Mouse (Mus musculus): ENCODE results near the gene Irf2. TPM values are rescaled to one million over a fixed set of nuclear protein-coding genes. Genes with fewer than 3 reads are reported as not detected.

Irf2 gene
- polyA plus RNA-seq, 1 experiment from 2014 or later, result 13.6 TPM

DNA sequence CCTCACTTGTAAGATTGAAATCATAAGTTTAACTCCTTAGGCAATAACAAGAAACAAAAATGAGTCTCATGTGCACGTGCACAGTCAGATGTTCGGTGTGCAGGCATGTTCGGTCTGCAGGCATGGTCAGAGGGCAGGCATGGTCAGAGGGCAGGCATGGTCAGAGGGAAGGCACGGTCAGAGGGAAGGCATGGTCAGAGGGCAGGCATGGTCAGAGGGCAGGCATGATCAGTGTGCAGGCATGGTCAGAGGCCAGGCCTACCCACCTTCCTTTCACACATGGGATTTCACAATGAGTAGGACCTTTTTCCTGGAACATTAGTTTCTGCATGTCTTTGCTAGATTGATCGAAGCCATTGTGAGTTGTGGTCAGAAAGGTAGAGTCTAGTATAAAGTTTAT lies 65.2 kb downstream of the Irf2 start:
- H3K9ac ChIP-seq (replicated peaks), result no peak overlapping the region
- 87% methylated on average over 5 of the region's 5 CpGs for WGBS
- no peaks in the 10 kb centered on the region; the same call in 1 of the 2 replicates for H3K9me3 ChIP-seq
- H3K4me2 ChIP-seq, result no peak overlapping the region
- no peak overlapping the region for H3K4me3 ChIP-seq (replicated peaks)
- no peak for ATAC-seq (ENCODE audit: insufficient number of reproducible peaks, insufficient read depth, low FRiP score, low TSS enrichment, low read depth)
- no peak overlapping the region for H3K27ac ChIP-seq
- H3K27me3 ChIP-seq, result no peaks in the 10 kb centered on the region
- no peaks in the 10 kb centered on the region for H3K4me1 ChIP-seq (replicated peaks)
- H3K36me3 ChIP-seq, result peaks cover 36% of the 10 kb centered on the region

DNA sequence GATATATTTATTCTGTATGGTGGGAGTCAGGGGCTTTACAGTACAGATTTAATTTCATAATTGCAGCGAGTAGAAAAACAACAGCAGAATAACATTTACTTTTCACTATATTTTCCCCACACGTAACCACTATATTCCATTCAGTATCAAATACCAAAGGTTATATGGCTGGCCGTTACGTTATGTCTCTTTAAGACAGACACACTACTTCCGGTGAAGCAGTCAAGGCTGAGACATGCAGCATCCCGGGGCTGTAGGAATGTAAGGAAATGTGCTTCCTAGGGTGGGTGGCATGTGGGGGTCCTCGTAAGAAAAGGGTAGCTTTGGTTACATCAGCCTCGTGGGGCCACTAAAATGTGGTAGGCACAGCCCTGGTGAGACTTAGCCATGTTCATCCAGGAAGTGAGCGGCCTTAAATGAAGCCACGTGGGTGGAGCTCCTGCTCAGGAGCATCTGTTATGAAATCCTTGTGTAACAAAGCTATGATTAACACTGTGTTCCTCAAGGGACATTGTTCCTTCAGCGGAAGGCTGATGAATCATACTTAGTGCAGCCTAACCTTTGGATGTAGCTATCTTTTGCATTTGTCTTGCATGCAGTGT lies 71.6 kb downstream of the Irf2 start:
- H3K4me3 ChIP-seq (replicated peaks), result no peak overlapping the region
- peaks cover 57% of the 10 kb centered on the region for H3K36me3 ChIP-seq
- no peak overlapping the region for H3K27ac ChIP-seq
- no peaks in the 10 kb centered on the region for H3K27me3 ChIP-seq
- no peaks in the 10 kb centered on the region; the same call in 1 of the 2 replicates for H3K4me1 ChIP-seq (replicated peaks)
- H3K9ac ChIP-seq (replicated peaks), result no peak overlapping the region
- H3K4me2 ChIP-seq, result no peak overlapping the region
- no peaks in the 10 kb centered on the region; the same call in 1 of the 2 replicates for H3K9me3 ChIP-seq
- WGBS, result 83% methylated on average over 11 of the region's 11 CpGs
- no peak for ATAC-seq (ENCODE audit: insufficient number of reproducible peaks, insufficient read depth, low FRiP score, low TSS enrichment, low read depth)

DNA sequence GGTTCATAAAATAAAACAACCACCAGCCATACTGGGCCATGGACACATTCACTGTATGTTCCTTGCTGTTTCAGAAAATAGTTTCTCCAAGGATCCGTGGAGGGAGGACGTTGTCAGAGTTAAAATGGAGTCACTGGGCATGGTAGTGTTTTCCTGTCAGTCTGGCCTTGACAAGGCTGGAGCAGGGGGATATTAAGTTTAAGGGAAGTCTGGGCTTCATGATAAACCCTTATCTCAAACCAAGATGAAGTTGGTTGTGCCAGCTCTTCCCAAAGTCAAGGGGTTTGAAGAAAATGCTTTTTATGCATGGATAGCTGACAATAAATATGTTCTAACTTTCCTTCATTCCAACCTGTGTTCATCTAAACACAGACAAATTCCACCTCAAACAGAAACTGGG lies 72.4 kb downstream of the Irf2 start:
- H3K4me2 ChIP-seq, result no peak overlapping the region
- H3K4me3 ChIP-seq (replicated peaks), result no peak overlapping the region
- peaks cover 56% of the 10 kb centered on the region for H3K36me3 ChIP-seq
- H3K9me3 ChIP-seq, result no peaks in the 10 kb centered on the region
- no peak overlapping the region for H3K9ac ChIP-seq (replicated peaks)
- no peak for ATAC-seq (ENCODE audit: insufficient number of reproducible peaks, insufficient read depth, low FRiP score, low TSS enrichment, low read depth)
- H3K27ac ChIP-seq, result no peak overlapping the region
- H3K4me1 ChIP-seq (replicated peaks), result no peaks in the 10 kb centered on the region; the same call in 1 of the 2 replicates
- 85% methylated on average over 2 of the region's 2 CpGs for WGBS
- H3K27me3 ChIP-seq, result no peaks in the 10 kb centered on the region

DNA sequence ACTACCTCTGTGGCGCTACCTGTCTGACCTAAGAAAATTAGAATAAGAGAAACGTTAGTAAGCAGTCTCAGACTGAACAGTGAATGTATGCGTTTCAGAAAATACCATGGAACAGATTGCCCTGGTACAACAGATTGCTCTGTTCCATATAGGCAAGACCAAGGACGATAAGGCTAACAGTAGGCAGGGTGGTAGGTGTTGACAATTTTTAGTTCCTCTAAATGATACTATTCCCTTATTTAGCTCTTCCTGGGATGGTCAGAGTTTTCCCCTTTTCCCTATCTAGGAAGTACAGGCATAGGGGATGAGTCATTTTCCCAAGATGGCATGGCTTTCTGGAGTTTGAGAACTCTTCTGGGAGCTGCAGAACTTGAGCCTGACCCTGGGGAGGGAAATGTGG lies 73.4 kb downstream of the Irf2 start:
- no peak overlapping the region for H3K4me3 ChIP-seq (replicated peaks)
- no peak overlapping the region for H3K27ac ChIP-seq
- ATAC-seq (ENCODE audit: insufficient number of reproducible peaks, insufficient read depth, low FRiP score, low TSS enrichment, low read depth), result no peak
- WGBS, result 89% methylated on average over 4 of the region's 4 CpGs
- no peaks in the 10 kb centered on the region for H3K9me3 ChIP-seq
- H3K4me2 ChIP-seq, result no peak overlapping the region
- H3K27me3 ChIP-seq, result no peaks in the 10 kb centered on the region
- H3K9ac ChIP-seq (replicated peaks), result no peak overlapping the region
- peaks cover 55% of the 10 kb centered on the region for H3K36me3 ChIP-seq
- peaks cover 8% of the 10 kb centered on the region for H3K4me1 ChIP-seq (replicated peaks)

DNA sequence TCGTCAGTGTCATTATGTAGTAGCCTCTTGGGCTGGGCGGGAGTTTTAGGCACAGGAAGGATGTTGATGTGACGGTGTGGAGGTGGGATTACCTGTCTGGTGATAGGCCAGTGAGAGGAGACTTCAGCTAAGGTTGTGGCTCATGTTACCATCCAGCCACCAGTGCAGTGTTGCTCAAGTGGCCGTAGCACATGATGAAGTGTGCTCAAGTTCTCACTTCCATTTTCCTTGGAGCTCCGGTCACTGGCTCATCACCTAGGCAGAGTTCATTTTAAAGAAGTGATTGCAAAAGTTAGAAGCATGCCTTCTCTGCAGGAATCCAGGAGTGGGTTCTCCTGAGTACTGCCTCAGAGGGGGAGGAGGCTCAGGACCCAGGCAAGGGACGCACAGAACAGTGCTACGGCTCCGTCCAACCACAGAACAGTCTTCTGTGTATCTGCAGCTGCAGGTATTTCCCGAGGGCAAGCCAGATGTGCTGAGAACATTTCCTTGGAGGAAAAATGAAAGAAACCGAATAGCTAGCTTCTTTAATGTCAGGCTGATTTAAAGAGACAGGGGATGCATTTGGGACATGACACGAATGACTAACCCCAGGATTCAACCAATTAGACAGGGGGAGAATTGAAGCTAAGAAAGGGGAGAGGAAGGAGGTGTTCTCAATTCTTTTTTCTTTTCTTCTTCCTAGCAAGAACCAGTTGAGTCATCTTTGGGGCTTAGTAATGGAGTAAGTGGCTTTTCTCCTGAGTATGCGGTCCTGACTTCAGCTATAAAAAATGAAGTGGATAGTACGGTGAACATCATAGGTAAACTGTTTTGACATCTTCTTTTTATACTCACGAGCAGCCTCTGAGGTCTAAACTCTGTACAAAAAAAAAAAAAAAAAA lies 78.8 kb downstream of the Irf2 start:
- ATAC-seq (ENCODE audit: insufficient number of reproducible peaks, insufficient read depth, low FRiP score, low TSS enrichment, low read depth), result no peak
- 0 out of 2 replicates have a peak overlapping the region, but pooled peaks have one; percentile 29 for H3K27ac ChIP-seq

DNA sequence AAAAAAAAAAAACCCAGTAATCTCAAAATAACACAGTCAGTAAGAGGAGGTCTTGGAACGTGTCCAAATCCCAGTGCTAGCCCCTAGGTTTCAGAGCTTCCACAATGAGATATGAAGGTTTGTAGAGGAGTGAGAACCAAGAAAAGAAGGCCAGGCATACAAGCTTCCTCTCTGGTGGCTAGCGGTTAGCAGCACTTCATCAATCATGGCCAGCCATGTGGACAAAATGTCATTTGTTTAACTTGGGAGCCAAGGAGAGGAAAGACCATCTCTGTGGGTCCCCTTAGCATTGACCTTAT lies 79.4 kb downstream of the Irf2 start:
- ATAC-seq (ENCODE audit: insufficient number of reproducible peaks, insufficient read depth, low FRiP score, low TSS enrichment, low read depth), result no peak
- no peak overlapping the region for H3K4me2 ChIP-seq
- no peak overlapping the region for H3K4me3 ChIP-seq (replicated peaks)
- 70% methylated on average over 2 of the region's 2 CpGs for WGBS
- no peaks in the 10 kb centered on the region for H3K27me3 ChIP-seq
- H3K27ac ChIP-seq, result no peak overlapping the region
- no peak overlapping the region for H3K9ac ChIP-seq (replicated peaks)
- H3K4me1 ChIP-seq (replicated peaks), result peaks cover 14% of the 10 kb centered on the region
- peaks cover 61% of the 10 kb centered on the region for H3K36me3 ChIP-seq
- no peaks in the 10 kb centered on the region for H3K9me3 ChIP-seq

More for the DNA sequence above, 78.8 kb downstream of the Irf2 start:
- H3K9ac ChIP-seq (replicated peaks), result no peak overlapping the region
- H3K9me3 ChIP-seq, result no peaks in the 10 kb centered on the region
- no peak overlapping the region for H3K4me3 ChIP-seq (replicated peaks)
- peaks cover 14% of the 10 kb centered on the region for H3K4me1 ChIP-seq (replicated peaks)
- no peak overlapping the region for H3K4me2 ChIP-seq
- H3K36me3 ChIP-seq, result peaks cover 61% of the 10 kb centered on the region
- no peaks in the 10 kb centered on the region for H3K27me3 ChIP-seq
- 63% methylated on average over 14 of the region's 14 CpGs for WGBS

DNA sequence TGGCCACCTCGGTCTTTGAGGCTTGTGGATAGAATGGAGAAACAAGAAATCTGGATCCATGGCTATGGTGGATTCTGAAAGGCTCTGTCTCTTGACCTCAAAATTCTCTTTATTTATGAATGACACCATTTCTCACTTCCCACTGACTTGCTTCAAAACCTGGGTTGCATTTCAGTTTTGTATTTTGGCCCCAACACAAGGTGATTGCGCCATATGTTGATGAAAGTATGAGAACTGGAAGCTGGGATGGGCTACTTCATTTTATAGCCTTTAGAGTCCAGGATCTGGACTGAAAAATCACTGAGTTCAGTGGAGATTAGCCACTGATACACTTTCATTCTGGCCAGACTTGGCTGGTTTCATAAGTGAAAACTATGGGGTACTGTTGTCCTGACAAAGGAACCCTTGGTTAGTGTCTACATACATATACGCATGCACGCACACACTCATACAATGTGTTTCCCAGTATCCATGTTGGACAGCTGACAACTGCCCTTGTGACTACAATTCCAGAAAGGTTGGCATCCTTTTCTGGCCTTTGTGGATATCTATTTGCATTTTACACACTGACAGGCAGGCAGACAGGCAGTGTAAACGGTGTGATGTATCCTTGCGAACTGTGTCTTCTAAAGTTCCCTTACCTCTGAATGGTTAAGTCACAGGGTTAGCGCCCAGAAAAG lies 89.3 kb downstream of the Irf2 start:
- Histone ChIP-seq H3K27ac (no peak overlapping the region), H3K9ac (replicated peaks) (no peak overlapping the region)
- 90% methylated on average over 7 of the region's 7 CpGs for WGBS

DNA sequence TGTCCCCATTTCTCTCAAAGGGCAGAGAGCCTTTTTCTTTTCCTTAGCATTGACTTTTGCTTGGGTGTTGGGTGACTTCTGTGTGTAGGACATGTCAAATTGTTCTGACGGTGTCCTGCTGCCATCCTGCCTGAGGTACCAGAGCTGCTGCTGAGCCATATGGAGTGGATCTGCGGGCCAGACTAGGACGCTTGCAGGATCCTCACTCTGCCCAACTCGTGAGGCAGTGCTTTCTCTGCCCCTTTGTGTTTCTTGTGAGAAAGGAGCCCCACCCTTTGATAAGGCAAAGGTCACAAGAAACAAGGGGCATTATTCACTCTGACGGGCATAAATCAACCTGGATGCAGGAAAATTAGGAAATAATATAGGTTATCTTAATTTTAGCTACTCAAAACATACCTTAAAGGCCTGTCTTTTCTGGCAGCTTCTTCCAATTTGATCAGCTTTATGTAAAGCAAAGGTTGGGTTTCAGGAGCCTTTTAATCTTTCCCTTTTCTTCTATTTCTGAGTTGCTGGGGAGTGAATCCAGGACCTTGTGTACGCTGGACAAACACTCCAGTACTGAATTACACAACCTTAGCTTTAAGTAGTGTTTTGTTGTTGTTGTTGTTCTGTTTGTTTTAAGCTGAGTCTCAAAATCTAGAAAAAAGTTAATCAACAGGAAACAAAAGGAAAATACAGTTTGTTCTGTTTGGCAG lies 90.0 kb downstream of the Irf2 start:
- no peak overlapping the region for H3K27ac ChIP-seq
- no peak overlapping the region for H3K4me2 ChIP-seq
- no peak for ATAC-seq (ENCODE audit: insufficient number of reproducible peaks, insufficient read depth, low FRiP score, low TSS enrichment, low read depth)
- no peak overlapping the region for H3K4me3 ChIP-seq (replicated peaks)
- no peaks in the 10 kb centered on the region for H3K27me3 ChIP-seq
- H3K9ac ChIP-seq (replicated peaks), result no peak overlapping the region
- no peaks in the 10 kb centered on the region for H3K9me3 ChIP-seq
- H3K36me3 ChIP-seq, result peaks cover 10% of the 10 kb centered on the region; the same call in 1 of the 2 replicates
- H3K4me1 ChIP-seq (replicated peaks), result no peaks in the 10 kb centered on the region
- WGBS, result 75% methylated on average over 6 of the region's 6 CpGs

More for the DNA sequence above, 89.3 kb downstream of the Irf2 start:
- ATAC-seq (ENCODE audit: insufficient number of reproducible peaks, insufficient read depth, low FRiP score, low TSS enrichment, low read depth), result no peak
- H3K4me1 ChIP-seq (replicated peaks), result no peaks in the 10 kb centered on the region
- no peak overlapping the region for H3K4me3 ChIP-seq (replicated peaks)
- no peaks in the 10 kb centered on the region for H3K9me3 ChIP-seq
- H3K27me3 ChIP-seq, result no peaks in the 10 kb centered on the region
- peaks cover 15% of the 10 kb centered on the region; the same call in 1 of the 2 replicates for H3K36me3 ChIP-seq
- H3K4me2 ChIP-seq, result no peak overlapping the region

DNA sequence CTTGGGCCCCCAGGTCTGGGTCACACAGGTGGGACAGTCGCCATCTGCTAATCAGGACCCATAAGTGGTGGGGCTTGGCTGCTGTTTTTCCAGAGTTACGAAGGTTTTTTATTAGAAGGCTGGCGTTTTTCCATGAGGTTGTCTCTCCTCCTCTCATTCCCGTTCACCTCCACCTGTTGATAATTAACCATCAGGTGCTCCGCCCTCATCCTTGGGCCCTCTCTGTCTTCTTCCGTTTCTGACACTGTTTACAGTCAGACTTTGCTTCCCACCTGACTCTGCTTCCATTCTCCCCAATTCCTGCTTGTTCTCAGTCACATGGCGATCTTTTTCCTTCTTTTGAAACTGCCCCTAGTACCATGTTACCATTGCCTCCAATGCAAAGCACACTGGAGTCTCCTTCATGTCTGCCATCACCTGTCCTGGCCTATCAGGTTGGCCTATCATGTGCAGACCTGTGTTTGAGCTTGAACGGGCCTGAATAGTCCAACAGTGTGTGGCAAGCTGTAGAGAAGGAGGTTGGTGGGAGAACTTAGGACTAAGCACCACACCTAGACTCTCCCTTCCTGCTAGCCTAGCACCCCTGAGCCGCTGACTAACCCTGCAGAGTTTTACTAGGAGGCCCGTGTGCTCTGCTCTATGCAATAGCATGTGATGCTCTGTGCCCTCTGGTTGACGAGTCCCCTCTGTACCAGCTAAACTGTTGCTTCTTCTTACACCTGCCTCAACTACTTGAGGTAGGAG lies 90.8 kb downstream of the Irf2 start:
- 65% methylated on average over 11 of the region's 11 CpGs for WGBS
- Histone ChIP-seq H3K36me3 (peaks cover 8% of the 10 kb centered on the region; the same call in 1 of the 2 replicates), H3K9me3 (no peaks in the 10 kb centered on the region), H3K4me2 (no peak overlapping the region), H3K27me3 (no peaks in the 10 kb centered on the region), H3K27ac (no peak overlapping the region), H3K4me1 (replicated peaks) (no peaks in the 10 kb centered on the region), H3K4me3 (replicated peaks) (no peak overlapping the region), H3K9ac (replicated peaks) (no peak overlapping the region)
- no peak for ATAC-seq (ENCODE audit: insufficient number of reproducible peaks, insufficient read depth, low FRiP score, low TSS enrichment, low read depth)

DNA sequence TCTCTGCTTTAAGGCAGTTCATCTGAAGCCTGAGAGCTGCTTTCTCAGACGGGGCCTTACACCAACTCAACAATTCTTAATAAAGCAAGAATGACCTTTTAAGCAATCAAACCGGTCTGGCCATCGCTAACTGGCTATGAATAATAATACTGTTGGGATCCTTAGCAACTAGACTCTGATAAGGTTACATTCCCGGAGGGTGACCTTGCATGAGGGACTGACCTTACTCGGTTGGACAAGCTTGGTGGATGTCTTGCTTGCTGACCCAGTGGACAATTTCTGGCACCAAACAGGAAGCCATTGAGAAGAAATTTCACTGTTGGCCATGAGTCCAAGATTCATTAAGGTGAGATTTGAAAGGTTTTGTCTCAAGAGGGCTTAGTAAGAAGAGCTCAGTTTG lies 92.4 kb downstream of the Irf2 start:
- H3K27ac ChIP-seq, result no peak overlapping the region
- no peaks in the 10 kb centered on the region for H3K27me3 ChIP-seq
- H3K4me2 ChIP-seq, result no peak overlapping the region
- WGBS, result 91% methylated on average over 5 of the region's 5 CpGs
- no peak overlapping the region for H3K4me3 ChIP-seq (replicated peaks)
- peaks cover 8% of the 10 kb centered on the region; the same call in 1 of the 2 replicates for H3K36me3 ChIP-seq
- no peaks in the 10 kb centered on the region for H3K9me3 ChIP-seq
- H3K9ac ChIP-seq (replicated peaks), result no peak overlapping the region
- ATAC-seq (ENCODE audit: insufficient number of reproducible peaks, insufficient read depth, low FRiP score, low TSS enrichment, low read depth), result no peak
- H3K4me1 ChIP-seq (replicated peaks), result no peaks in the 10 kb centered on the region

Measured in limb, embryonic 12.5 days (tissue).